Mouse (Mus musculus): ENCODE data around the gene Bloc1s4.

DNA sequence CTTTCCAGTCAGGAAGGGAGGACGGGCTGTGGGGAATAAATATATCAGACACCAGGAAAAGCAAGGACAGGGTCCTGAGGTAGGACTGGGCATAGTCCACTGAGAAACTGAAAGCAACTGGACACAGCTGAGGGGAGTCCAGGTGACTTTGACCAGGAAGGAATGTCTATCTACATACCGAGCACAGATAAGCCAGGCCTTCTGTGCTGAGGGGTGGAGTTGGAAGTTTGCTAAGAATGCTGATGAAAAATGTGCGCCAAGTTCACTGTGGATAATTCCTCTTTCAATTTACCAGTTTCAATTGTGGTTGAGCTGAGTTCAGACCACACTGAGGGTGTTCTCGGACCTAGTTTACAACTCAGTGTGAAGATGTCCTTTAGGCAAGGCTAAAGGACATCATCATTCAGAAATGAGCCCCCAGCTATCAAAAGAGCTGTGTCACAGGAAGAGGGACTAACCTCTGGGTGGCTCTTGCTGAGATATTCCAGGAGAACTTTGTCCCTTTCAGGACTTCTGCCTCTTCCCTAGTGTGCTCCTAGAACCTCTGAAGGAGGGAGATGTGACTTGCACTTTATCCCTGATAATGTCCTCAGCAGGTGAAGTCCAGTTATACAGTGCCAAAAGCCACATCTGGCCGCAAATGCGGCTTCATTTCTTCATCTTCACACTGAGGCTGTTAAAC, 47.4 kb downstream of the Bloc1s4 start:
- TF ChIP-seq CTCF (IDR thresholded peaks at IDR 0.05; ENCODE audit: low read depth, low read length) (no peak), POLR2A (IDR thresholded peaks at IDR 0.05; ENCODE audit: borderline replicate concordance, low read depth, low read length) (no peak)

Data from bone marrow macrophage, adult 2 months (primary cell).